Mouse (Mus musculus): ENCODE measurements around the gene Serpinf1. TPM values are rescaled to one million over a fixed set of nuclear protein-coding genes. Genes with fewer than 3 reads are reported as not detected.
"Not testable (repeated sequence)": the region's sequence is repeated elsewhere in the genome, so short reads cannot be mapped to it uniquely, and the experiment has no call there.

Serpinf1 gene
- polyA plus RNA-seq, 1 experiment from 2014 or later: 29.8 TPM

DNA sequence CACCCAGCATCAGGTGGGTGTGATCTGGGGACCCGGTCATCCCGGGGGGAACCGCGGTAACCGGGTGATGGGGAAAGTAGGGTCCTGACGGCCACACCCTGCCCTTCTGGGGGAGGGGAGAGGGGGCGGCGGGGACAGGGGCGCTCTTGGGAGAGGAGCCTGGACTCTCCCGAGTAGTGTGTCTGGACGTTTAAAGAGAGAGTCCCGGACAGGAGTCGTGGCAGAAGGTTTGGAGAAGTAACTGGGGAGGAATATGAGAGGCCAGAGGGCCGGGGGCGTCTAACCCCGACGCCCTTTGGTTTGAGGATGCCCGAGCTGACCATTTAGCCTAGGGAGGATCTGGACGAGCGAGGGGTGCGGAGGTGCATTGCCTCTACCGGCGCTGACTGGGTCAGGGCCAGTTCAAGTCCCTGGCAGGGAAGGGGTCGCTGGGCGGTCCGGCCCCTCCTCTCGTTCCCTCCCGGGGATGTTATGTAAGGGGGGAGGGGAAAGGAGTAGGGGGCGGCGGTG is 39.3 kb upstream of the Serpinf1 start:
- Histone ChIP-seq H3K4me1 (peaks cover 30% of the 10 kb centered on the region), H3K9me3 (no peaks in the 10 kb centered on the region), H3K27ac (peak overlapping the region; percentile 72), H3K36me3 (replicated peaks) (peaks cover 12% of the 10 kb centered on the region), H3K4me3 (peak overlapping the region; percentile 78), H3K4me2 (peak overlapping the region; percentile 95), H3K27me3 (replicated peaks) (0 out of 2 replicates have a peak, but pooled peaks cover 6% of the 10 kb centered on the region), H3K9ac (peak overlapping the region; percentile 64)
- peak; percentile 9; the same call in 1 of the 2 replicates for ATAC-seq (replicated peaks)
- WGBS: under 1% methylated on average over 30 of the region's 30 CpGs

DNA sequence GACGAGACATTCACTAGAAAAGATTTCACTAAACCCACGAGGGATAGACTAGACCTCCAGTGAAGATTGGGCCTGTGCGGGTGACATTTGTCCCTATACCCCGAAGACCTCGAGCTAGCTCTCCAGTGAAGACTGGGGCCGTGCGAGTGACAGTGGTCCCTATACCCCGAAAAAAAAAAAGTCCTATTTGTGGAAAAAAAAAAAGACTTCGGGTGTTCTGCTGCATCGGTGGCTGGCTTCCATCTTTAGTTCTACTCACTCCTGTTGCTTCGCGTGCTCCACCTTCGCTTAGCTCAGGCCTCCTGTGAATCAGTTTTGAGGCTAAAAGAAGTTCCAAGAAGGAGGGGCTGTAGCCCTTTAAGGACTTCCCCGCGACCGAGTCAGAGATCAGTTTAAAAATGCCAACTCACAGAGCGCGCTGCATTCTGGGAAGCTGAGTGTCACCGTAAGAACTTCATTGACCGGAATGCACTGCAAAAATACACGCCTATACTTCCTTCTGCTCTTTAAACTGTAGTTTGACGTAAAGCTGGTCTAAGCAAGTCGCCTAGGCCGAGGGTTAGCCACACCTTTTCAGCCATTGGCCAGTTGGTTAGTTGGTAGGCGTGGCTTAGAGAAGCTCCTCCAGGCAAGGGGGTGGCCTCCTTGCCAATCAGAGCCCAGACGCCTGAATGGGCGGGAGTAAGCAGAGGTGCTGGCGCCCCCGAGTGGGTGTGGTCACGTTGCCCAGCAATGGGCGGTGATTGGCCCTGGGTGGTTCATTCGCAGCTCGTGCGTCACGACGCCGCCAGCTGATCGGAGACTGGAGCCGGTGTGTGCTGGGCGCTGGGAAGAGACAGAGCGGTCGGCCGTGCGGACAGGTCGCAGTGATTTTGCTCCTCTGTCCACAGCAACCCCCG is 38.6 kb upstream of the Serpinf1 start, which contains the start of gene Tlcd2:
Tlcd2 (plus strand) TSS at position 872 of the 899 bp plus-strand sequence.
- under 1% methylated on average over 46 of the region's 46 CpGs for WGBS
- Histone ChIP-seq H3K27ac (peak within 1 kb of the TSS; percentile 83), H3K36me3 (replicated peaks) (peaks cover 12% of the 10 kb centered on the region), H3K9me3 (no peaks in the 10 kb centered on the region), H3K4me3 (peak within 1 kb of the TSS; percentile 78), H3K9ac (peak within 1 kb of the TSS; percentile 64), H3K4me2 (peak within 1 kb of the TSS; percentile 95), H3K4me1 (peaks cover 30% of the 10 kb centered on the region), H3K27me3 (replicated peaks) (0 out of 2 replicates have a peak, but pooled peaks cover 6% of the 10 kb centered on the region)
- peak; percentile 97 for ATAC-seq (replicated peaks)

DNA sequence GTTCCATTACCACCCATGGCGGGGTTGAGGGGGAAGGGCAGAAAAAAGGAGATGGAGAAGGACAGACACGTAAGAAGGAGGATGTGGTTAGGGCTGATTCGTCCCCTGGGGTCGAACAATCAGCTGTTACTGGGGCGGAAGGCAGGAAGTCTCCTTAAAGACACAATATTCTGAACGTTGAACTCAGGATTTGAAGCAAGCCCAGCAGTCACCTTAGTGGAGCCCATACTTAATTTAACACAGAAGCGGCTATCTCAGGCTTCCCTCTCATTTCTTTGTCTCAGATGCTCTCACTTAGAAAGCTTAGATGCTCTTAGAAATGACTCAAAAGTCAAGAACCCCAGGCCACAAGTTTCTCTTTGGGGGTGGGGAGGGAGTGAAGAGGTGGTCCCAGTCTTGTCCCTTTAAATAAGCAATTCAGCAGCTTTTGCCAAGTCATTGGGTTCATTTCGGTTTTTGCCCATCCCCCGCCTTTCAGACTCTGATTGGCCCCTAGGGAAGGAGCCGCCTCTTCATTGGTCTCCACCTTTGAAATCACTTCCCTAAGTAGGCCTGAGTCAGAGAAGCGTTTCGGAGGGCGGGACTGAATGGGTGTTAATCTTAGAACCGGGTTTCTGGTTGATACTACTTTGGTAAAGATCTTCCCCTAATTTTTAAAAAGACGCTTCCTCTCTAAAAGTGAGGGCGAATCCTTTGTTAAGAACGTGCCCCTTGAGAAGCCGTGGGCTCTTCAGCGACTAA is 37.8 kb upstream of the Serpinf1 start:
- Histone ChIP-seq H3K27me3 (replicated peaks) (0 out of 2 replicates have a peak, but pooled peaks cover 6% of the 10 kb centered on the region), H3K4me2 (peak overlapping the region; percentile 73), H3K4me3 (peak overlapping the region; percentile 78), H3K9me3 (no peaks in the 10 kb centered on the region), H3K9ac (peak overlapping the region; percentile 32), H3K27ac (peak overlapping the region; percentile 83), H3K4me1 (peaks cover 30% of the 10 kb centered on the region), H3K36me3 (replicated peaks) (peaks cover 4% of the 10 kb centered on the region)
- 1% methylated on average over 19 of the region's 19 CpGs for WGBS
- no peak for ATAC-seq (replicated peaks)

DNA sequence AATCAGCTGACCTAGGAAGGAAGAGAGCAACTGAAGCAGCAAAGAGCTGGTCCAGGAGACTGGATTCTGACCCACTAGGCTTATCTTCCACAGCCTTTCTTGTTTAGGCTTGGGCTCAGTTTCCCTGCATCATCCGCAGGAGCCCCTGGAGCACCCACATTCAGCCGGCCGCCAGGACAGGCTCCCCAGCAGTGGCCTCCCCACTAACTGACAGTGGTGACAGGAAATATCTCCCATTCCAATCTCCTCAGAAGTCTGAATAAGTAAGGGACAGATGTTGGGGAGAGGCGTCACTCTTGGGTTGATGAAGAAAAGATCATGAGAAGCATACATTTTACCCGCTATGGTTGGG is 37.2 kb upstream of the Serpinf1 start:
- Histone ChIP-seq H3K27ac (peak overlapping the region; percentile 83; the same call in 1 of the 2 replicates), H3K36me3 (replicated peaks) (no peaks in the 10 kb centered on the region; the same call in 1 of the 2 replicates), H3K27me3 (replicated peaks) (0 out of 2 replicates have a peak, but pooled peaks cover 6% of the 10 kb centered on the region), H3K4me3 (0 out of 2 replicates have a peak overlapping the region, but pooled peaks have one; percentile 78), H3K9me3 (no peaks in the 10 kb centered on the region), H3K9ac (no peak overlapping the region), H3K4me2 (peak overlapping the region; percentile 73; the same call in 1 of the 2 replicates), H3K4me1 (peaks cover 35% of the 10 kb centered on the region)
- WGBS: 40% methylated on average over 5 of the region's 5 CpGs
- ATAC-seq (replicated peaks): no peak

DNA sequence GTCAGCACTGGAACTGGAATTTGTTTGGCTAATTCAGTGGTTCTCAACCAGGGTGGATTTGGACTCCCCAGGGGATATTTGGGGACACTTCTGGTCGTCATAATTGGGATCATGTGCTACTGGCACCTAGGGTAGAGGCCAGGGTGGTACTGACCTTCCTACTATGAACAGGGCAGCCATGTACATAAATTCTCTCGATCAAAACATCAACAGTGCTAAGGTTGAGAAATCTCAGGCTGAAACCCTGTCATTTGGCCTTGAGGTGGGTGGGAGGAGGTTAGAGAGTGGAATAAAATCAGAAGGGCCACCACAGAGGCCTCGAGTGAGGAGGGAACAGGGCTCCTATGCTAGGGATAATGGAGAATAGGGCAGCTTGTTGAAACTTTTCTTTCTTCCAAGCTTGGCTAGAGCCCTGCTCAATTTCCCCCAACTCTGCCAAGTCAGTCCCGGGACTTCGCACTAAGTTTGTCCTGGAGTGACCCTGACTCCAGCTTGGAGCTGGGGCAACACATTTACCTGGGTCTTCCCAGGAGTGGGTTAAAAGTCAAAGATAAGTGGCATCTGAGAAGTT is 36.7 kb upstream of the Serpinf1 start:
- 84% methylated on average over 5 of the region's 5 CpGs for WGBS
- ATAC-seq (replicated peaks): no peak

DNA sequence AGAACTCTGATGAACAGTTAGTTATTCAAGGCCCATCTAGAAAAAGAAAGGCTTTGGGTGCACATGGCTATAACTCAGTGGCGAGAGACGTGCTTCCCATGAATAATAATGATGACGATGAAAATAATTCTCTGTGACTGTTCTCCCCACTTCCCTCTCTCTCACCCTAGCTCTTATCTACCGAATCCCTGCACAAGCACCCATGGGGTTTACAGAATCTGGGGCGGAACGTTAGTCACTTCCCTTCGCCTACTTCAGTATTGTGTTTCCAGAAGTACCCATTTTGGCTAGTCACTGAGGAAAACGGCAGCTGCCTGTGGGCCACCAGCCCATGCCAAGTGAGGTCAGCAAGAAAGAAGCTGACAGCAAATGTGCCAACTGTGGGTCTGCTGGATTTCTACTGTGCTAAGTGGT is 36.1 kb upstream of the Serpinf1 start:
- Histone ChIP-seq H3K4me3 (no peak overlapping the region), H3K27me3 (replicated peaks) (0 out of 2 replicates have a peak, but pooled peaks cover 6% of the 10 kb centered on the region), H3K9ac (no peak overlapping the region), H3K9me3 (no peaks in the 10 kb centered on the region), H3K4me2 (no peak overlapping the region), H3K4me1 (peaks cover 41% of the 10 kb centered on the region), H3K36me3 (replicated peaks) (no peaks in the 10 kb centered on the region), H3K27ac (no peak overlapping the region)
- whole genome bisulfite sequencing: 81% methylated on average over 8 of the region's 8 CpGs
- no peak for ATAC-seq (replicated peaks)

More for the DNA sequence above, 36.7 kb upstream of the Serpinf1 start:
- H3K9ac ChIP-seq: no peak overlapping the region
- 0 out of 2 replicates have a peak, but pooled peaks cover 6% of the 10 kb centered on the region for H3K27me3 ChIP-seq (replicated peaks)
- H3K4me2 ChIP-seq: no peak overlapping the region
- H3K4me3 ChIP-seq: no peak overlapping the region
- peaks cover 36% of the 10 kb centered on the region for H3K4me1 ChIP-seq
- H3K27ac ChIP-seq: no peak overlapping the region
- H3K36me3 ChIP-seq (replicated peaks): no peaks in the 10 kb centered on the region
- no peaks in the 10 kb centered on the region for H3K9me3 ChIP-seq

DNA sequence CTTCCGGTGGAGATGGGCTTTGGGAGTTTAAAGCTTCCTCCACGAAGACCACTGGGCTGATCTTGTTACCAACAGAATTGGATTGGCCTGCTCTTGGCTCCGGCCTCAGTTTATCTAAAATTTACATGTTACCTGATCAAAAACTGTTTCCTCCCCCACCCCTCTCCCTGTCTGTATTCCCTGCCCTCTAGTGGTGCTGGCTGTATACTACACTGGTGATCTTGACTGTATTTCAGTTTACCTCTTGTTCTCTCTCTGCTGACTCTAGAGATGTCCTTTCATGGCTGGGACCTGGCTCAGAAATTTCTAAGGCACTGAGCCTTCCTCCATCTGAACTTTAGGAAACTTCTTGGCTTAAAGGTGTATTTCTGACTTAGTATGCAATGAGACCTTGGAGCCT is 35.7 kb upstream of the Serpinf1 start:
- Histone ChIP-seq H3K36me3 (replicated peaks) (no peaks in the 10 kb centered on the region), H3K27me3 (replicated peaks) (0 out of 2 replicates have a peak, but pooled peaks cover 6% of the 10 kb centered on the region), H3K4me3 (no peak overlapping the region), H3K9ac (no peak overlapping the region), H3K27ac (no peak overlapping the region), H3K9me3 (no peaks in the 10 kb centered on the region), H3K4me1 (peaks cover 45% of the 10 kb centered on the region), H3K4me2 (no peak overlapping the region)
- WGBS: 21% methylated on average over 3 of the region's 3 CpGs
- no peak for ATAC-seq (replicated peaks)

DNA sequence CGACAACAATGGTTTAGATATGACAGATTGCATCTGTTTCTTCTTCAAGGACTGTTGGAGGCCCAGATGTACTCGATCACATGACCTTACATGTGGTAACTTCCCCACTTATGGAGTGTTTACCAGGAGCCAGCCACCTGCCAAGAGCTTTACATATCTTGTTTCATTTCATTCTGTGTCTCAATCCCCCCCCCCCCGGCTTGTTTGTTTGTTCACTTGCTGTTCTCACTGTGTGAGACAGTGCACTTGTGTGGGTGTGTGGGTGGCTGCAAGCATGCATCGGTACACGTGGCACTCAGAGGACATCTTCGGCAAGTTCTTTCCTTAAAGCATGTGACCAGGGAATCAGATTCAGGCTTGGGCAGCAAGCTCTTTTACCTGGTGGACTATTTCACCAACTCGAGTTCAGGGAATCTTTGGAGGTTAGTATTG is 34.0 kb upstream of the Serpinf1 start:
- Histone ChIP-seq H3K27me3 (replicated peaks) (no peaks in the 10 kb centered on the region), H3K4me2 (no peak overlapping the region), H3K4me1 (peaks cover 32% of the 10 kb centered on the region), H3K9ac (no peak overlapping the region), H3K4me3 (no peak overlapping the region), H3K27ac (no peak overlapping the region), H3K9me3 (no peaks in the 10 kb centered on the region), H3K36me3 (replicated peaks) (no peaks in the 10 kb centered on the region)
- no peak for ATAC-seq (replicated peaks)
- WGBS: 83% methylated on average over 7 of the region's 7 CpGs

DNA sequence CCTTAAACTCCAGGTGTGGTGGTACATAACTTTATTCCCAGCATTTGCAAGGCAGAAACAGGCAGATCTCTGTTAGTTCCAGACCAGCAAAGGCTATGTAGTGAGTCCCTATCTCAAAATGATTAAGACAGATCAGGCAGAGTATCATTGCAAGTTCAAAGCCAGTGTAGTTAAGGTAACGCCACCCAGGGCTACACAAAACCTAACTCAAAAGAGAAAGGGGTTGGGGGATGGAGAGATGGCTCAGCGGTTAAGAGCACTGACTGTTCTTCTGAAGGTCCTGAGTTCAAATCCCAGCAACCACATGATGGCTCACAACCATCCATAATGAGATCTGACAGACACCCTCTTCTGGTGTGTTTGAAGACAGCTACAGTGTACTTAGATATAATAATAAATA is 33.5 kb upstream of the Serpinf1 start:
- ATAC-seq (replicated peaks); H3K9ac ChIP-seq; H3K9me3 ChIP-seq; H3K36me3 ChIP-seq (replicated peaks); H3K4me2 ChIP-seq; H3K4me3 ChIP-seq; H3K27me3 ChIP-seq (replicated peaks); H3K27ac ChIP-seq: not testable (repeated sequence)
- peaks cover 32% of the 10 kb centered on the region for H3K4me1 ChIP-seq
- 100% methylated on average over 2 of the region's 2 CpGs for WGBS

DNA sequence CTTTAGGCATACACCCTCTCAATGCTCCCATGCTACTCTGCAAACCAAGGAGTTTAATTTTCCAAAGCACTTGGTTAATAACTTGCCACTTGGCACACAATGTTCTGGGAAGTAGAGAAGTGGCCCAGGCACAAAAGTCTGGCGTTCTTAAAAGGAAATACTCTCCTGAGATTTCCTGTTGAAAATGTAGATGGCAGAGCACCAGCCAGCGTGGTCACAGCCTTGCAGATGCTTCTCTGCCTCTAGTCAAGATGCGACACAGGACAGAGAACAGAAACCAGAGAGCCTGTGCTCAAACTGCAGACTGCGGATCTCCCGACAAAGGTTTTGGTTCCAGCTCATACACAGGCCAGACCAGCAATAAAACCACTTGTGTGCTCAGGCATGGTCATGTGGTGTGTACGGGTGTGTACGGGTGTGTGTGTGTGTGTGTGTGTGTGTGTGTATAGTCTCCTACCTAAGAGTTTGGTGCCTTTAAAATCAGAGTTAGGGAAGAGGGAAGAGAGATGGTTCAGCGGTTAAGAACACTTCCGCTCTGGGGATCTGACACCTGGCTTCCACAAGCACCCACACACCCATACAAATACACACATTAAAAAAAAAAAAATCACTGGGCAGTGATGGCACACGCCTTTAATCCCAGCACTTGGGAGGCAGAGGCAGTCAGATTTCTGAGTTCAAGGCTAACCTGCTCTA is 32.7 kb upstream of the Serpinf1 start:
- peaks cover 24% of the 10 kb centered on the region for H3K4me1 ChIP-seq
- ATAC-seq (replicated peaks): no peak
- 79% methylated on average over 10 of the region's 10 CpGs for WGBS

More for the DNA sequence above, 32.7 kb upstream of the Serpinf1 start:
- peak overlapping the region; percentile 69 for H3K4me3 ChIP-seq
- H3K9me3 ChIP-seq: no peaks in the 10 kb centered on the region
- no peaks in the 10 kb centered on the region for H3K36me3 ChIP-seq (replicated peaks)
- H3K27ac ChIP-seq: peak overlapping the region; percentile 66
- peak overlapping the region; percentile 70 for H3K9ac ChIP-seq
- peak overlapping the region; percentile 97 for H3K4me2 ChIP-seq
- H3K27me3 ChIP-seq (replicated peaks): no peaks in the 10 kb centered on the region
